Mouse (Mus musculus) duodenum, adult 2 months (tissue): ENCODE data around the gene Cox4i1. TPM values are rescaled to one million over a fixed set of nuclear protein-coding genes. Genes with fewer than 3 reads are reported as not detected.

Experiments
- polyA plus RNA-seq: library from polyadenylated mRNA; depleted of rRNA; stranded (reverse); fragments of >200 nt; gene quantifications from 2 replicates; pipeline ENCODE4 v1.2.3, GENCODE M21; 2012; ENCODE audit warnings: low replicate concordance; rRNA removed

Gene Cox4i1
- 706 and 1,319 TPM in 2 replicates for polyA plus RNA-seq

DNA sequence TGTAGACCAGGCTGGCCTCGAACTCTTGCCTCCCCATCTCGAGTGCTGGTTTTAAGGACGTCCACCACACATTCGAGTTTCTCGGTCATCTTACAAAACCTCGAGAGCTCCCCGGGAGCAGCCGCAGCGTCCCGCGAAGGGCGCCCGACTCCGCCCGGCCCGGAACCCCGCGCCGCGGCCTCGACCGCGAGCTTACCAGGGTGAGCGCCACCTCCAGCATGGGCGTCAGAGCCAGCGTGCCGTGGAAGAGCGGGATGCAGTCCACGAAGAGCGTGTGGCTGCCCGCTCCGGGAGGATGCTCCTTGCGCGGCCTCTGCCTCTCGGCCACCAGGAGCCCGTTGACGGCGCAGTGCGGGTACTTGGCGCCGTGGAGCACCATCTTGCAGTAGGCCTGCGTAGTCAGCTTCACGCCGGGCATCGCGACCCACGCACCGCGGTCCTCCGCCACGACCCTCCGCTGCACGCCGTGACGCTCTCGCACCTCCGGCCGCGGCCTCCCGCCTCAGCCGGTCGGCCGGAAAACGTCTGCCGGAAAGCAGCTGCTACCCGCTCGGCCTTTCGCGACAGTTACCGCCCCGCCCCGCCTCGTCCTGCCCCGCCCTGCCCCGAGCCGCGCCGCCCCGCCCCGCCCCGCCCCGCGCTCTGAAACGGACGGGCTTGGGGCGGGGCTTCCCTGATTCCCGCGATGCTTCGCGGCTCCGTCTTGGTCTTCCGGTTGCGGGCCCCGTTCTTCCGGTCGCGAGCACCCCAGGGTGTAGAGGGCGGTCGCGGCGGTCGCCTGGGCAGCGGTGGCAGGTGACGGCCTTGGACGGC lies at the start of gene Cox4i1, which contains the start of gene Gm27021:
TSS of gene Cox4i1 (plus strand) at position 662 of the 813 bp plus-strand sequence.
TSS of gene Gm27021 (minus strand) at position 519 of the 813 bp plus-strand sequence.

GRCm38 (mm10) chr8:120647532-120647931 lies 20.5 kb upstream of the Cox4i1 start, which contains the start of gene 1190005I06Rik:
TSS of gene 1190005I06Rik (minus strand) at chr8:120647632.

DNA sequence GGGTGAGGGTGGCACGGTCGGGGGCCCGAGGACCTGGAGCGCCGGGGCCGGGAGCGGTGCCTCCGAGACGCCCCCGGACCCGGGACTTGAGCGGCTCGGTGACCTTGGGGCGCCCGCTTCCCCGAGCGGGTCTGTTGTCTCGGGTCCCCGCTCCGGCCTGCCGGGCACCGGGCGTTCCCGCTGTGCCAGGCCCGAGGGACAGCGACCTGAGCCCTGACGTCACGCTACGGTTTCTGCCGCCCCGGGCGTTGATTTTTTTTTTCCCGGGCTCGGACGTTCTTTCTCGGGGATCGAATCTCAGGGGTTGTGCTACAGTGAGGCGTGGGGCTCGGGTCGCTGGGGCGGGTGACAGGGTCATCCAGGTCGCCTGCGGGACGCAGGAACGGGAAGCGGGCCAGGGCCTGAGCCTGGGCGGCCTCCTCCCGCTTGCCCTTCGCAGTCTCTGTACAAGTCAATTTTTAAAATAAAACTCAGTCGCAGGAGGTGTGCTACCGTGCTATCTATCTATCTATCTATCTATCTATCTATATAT lies 418 bp downstream of the Cox4i1 start, which contains the start of gene Emc8:
TSS of gene Emc8 (minus strand) at position 200 of the 532 bp plus-strand sequence.

Other genes starting within 250 kb of the Cox4i1 start
- gene Gins2, start 78.9 kb upstream of the Cox4i1 start, polyA plus RNA-seq = 17.7 and 22.7 TPM in 2 replicates
- 3.0 and 6.6 TPM in 2 replicates for gene 1190005I06Rik, start 20.6 kb upstream of the Cox4i1 start, polyA plus RNA-seq
- gene Gm27021, start 143 bp upstream of the Cox4i1 start, polyA plus RNA-seq = 2.2 and 5.8 TPM in 2 replicates
- 73.6 and 83.6 TPM in 2 replicates for gene Emc8, start 351 bp downstream of the Cox4i1 start, polyA plus RNA-seq
- gene Irf8, start 68.1 kb downstream of the Cox4i1 start, polyA plus RNA-seq = 54.7 and 119 TPM in 2 replicates